Mouse (Mus musculus) T-helper 1 cell (primary cell): ENCODE measurements around the gene Srarp.

Source experiments
- in situ Hi-C: fragments of 300-600 bp; cut with MboI, MseI; formaldehyde crosslinking; loops from one replicate; pipeline ENCODE4 v1.15.1; 2025; ENCODE audit warnings: high pct_unique_total_duplicates

Gene Srarp

GRCm38 (mm10) chr4:141435974-141436373 is at the start of gene Srarp:
TSS of gene Srarp (minus strand) at chr4:141436105.
- in situ Hi-C loops: no loop called here

- in situ Hi-C loops: loop anchor here (5.0 kb wide), 1 partner anchor 83 kb away; no protein-coding TSS in a partner anchor
These were observed 48.2 kb upstream of the Srarp start for GRCm38 (mm10) chr4:141484071-141484470.

GRCm38 (mm10) chr4:141479411-141479810 is 43.5 kb upstream of the Srarp start:
- in situ Hi-C loops: no loop called here

GRCm38 (mm10) chr4:141478794-141479193 is 42.9 kb upstream of the Srarp start:
- in situ Hi-C loops: no loop called here

GRCm38 (mm10) chr4:141478225-141478624 is 42.3 kb upstream of the Srarp start:
- in situ Hi-C loops: no loop called here

GRCm38 (mm10) chr4:141477681-141478102 is 41.8 kb upstream of the Srarp start:
- in situ Hi-C loops: no loop called here

GRCm38 (mm10) chr4:141474431-141474830 is 38.5 kb upstream of the Srarp start:
- in situ Hi-C loops: no loop called here

- in situ Hi-C loops: no loop called here
These were observed 36.9 kb upstream of the Srarp start for GRCm38 (mm10) chr4:141472641-141473321.

- in situ Hi-C loops: no loop called here
These were observed 35.6 kb upstream of the Srarp start for GRCm38 (mm10) chr4:141471491-141471890.

- in situ Hi-C loops: no loop called here
These were observed 33.4 kb upstream of the Srarp start for GRCm38 (mm10) chr4:141469343-141469742.

- in situ Hi-C loops: no loop called here
These were observed 32.7 kb upstream of the Srarp start for GRCm38 (mm10) chr4:141468576-141468975.

- in situ Hi-C loops: no loop called here
These were observed 31.6 kb upstream of the Srarp start for GRCm38 (mm10) chr4:141467581-141467927.

- in situ Hi-C loops: no loop called here
These were observed 31.1 kb upstream of the Srarp start for GRCm38 (mm10) chr4:141466844-141467580.

- in situ Hi-C loops: no loop called here
These were observed 30.4 kb upstream of the Srarp start for GRCm38 (mm10) chr4:141466289-141466795.

- in situ Hi-C loops: no loop called here
These were observed 29.8 kb upstream of the Srarp start for GRCm38 (mm10) chr4:141465512-141466288.

GRCm38 (mm10) chr4:141464722-141465121 is 28.8 kb upstream of the Srarp start:
- in situ Hi-C loops: no loop called here

- in situ Hi-C loops: no loop called here
These were observed 27.6 kb upstream of the Srarp start for GRCm38 (mm10) chr4:141463472-141463871.

GRCm38 (mm10) chr4:141461576-141461975 is 25.7 kb upstream of the Srarp start:
- in situ Hi-C loops: no loop called here

GRCm38 (mm10) chr4:141461088-141461487 is 25.2 kb upstream of the Srarp start:
- in situ Hi-C loops: no loop called here

- in situ Hi-C loops: no loop called here
These were observed 24.6 kb upstream of the Srarp start for GRCm38 (mm10) chr4:141460481-141460880.

- in situ Hi-C loops: no loop called here
These were observed 23.9 kb upstream of the Srarp start for GRCm38 (mm10) chr4:141459766-141460165.

GRCm38 (mm10) chr4:141458888-141459287 is 23.0 kb upstream of the Srarp start:
- in situ Hi-C loops: no loop called here
